Mouse (Mus musculus) frontal cortex, postnatal 25 days (tissue): ENCODE measurements around the gene Astn1.

Experiments used
- DNase-seq, 2 experiments: peaks; one replicate each; pipeline ENCODE4 v3.0.0; 2022; ENCODE audit warnings: low spot score in 2 of 2

The Astn1 gene

DNA sequence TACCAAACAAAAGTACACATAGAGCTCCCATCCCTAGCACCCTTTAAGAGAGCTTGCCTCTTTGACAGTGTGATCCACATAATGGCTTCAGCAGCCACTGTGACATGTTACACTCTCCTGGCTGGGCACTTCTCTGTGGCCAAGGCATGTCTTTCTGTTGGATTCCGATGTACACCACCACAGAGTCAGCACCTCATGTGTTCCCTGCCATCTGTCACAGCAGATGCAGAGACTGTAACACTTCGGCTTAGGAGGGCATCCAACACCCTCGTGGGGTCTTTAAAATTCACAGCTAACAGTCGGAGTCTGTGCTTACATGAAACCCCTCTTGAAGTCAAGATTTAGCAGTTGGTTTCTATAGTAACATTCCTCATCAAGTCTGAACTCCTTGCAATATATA is 154.5 kb downstream of the Astn1 start:
- DNase-seq, result no peak

DNA sequence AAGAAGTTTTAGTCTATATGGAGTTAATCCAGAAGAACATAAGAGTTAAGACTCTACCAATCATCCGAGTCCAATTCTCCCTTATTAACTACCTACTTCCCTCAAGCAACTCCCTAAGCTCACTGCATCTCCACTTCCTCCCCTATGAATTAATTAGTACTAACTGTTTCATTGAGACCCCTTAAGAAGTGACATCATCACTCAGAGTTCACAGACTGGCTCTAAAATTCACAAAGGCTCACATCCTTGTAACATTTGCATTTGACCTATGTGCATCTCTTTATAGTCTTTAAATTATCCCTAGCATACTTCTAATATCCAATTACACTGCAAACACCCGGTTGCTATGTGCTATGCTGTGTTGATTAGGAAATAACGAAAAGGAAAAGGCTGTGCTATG is 174.1 kb downstream of the Astn1 start:
- DNase-seq, result no peak

DNA sequence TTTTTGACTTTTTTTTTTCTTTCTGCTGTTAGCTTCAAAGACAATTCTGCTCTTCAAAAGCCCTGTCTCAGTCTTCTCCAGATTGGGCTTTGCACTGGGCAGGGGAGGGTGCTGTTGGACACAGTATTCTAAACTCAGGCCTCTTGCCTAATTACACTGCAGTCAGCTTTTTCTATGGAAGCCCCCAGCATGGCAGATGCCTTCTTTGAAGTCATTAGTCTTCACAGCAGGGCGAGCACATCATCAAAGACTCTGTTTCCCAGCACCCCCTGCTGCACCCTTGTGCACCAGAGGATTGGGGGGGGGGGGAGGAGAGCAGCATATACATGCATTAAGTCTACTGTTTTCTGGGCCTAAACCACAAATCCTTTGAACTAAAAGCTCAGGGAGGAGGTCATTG is 174.8 kb downstream of the Astn1 start:
- DNase-seq, result no peak

- DNase-seq, result no peak
Measured at GRCm38 (mm10) chr1:158545095-158545494, 183.0 kb downstream of the Astn1 start.

- DNase-seq, result no peak
Measured at GRCm38 (mm10) chr1:158546513-158546912, 184.4 kb downstream of the Astn1 start.

- DNase-seq, result peak; percentile 33 to 60
Measured at GRCm38 (mm10) chr1:158547592-158548211, 185.6 kb downstream of the Astn1 start.

GRCm38 (mm10) chr1:158548319-158548718 is 186.2 kb downstream of the Astn1 start:
- no peak for DNase-seq

- DNase-seq, result no peak
Measured at GRCm38 (mm10) chr1:158549616-158550015, 187.5 kb downstream of the Astn1 start.

GRCm38 (mm10) chr1:158551951-158552350 is 189.9 kb downstream of the Astn1 start:
- no peak for DNase-seq

- no peak for DNase-seq
Measured at GRCm38 (mm10) chr1:158553341-158553740, 191.3 kb downstream of the Astn1 start.

GRCm38 (mm10) chr1:158554020-158554505 is 192.0 kb downstream of the Astn1 start:
- DNase-seq, result no peak

- DNase-seq, result no peak
Measured at GRCm38 (mm10) chr1:158573168-158573567, 211.1 kb downstream of the Astn1 start.

DNA sequence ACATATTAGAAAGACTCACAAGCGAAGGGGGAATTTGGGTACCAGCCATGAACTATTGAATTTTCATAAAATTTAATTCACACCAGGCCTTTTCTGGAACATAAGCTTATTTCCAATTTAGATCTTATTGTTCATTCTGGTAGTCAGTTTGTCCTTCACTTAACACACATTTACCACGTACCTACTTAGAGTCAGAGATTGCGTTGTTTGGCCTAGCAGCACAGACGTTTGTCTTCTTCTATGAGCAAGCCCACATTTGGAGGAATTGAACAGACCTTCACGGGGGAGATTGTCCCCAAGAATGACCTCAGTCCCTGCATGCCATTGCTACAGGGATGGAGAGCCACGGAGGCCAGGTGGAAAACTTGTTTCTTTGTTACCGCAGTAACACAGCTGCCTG is 211.5 kb downstream of the Astn1 start:
- DNase-seq, result no peak

- DNase-seq, result no peak
Measured at GRCm38 (mm10) chr1:158575997-158576396, 213.9 kb downstream of the Astn1 start.

- DNase-seq, result no peak
Measured at GRCm38 (mm10) chr1:158581806-158582205, 219.7 kb downstream of the Astn1 start.

GRCm38 (mm10) chr1:158588903-158589302 is 226.8 kb downstream of the Astn1 start:
- DNase-seq, result no peak

GRCm38 (mm10) chr1:158596726-158597448 is 234.8 kb downstream of the Astn1 start:
- peak; percentile 41 to 42 for DNase-seq

GRCm38 (mm10) chr1:158597996-158598395 is 235.9 kb downstream of the Astn1 start:
- no peak for DNase-seq

GRCm38 (mm10) chr1:158599435-158599834 is 237.4 kb downstream of the Astn1 start:
- DNase-seq, result no peak

DNA sequence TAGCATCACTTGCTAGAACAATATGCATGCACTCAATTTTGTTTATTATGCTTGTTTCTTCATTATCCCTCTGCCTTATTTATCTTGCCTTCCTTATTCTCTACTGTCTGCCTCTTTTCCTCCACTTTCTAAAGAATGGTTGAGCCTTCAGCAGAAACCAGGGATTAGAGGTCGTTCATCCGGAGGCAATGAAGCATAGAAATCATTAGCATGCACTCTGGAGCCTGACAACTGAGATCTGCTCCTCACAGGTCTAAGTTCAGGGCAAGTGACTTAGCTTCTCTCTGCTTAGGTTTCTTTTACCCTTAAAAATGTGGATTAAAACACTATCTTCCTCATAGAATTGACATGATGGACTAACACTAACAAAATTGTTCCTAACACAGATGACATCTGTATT is 241.0 kb downstream of the Astn1 start:
- no peak for DNase-seq

DNA sequence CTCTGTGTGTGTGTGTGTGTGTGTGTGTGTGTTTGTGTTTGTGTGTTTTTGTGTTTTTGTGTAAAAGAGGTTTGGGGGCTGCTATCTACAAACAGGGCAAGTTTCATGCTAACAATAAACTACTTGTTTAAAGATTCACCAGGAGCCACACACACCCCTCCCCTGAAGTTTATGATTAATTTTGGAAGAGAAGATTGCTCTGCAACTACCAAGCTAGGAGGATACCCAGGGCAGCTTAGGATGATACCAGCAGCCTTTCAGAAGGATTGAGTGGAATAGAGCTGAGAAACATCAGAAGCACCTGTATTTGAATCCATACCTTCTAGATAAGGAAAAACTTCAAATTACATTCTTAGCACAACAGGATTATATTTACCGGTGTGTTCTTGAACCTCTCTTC is 242.1 kb downstream of the Astn1 start:
- DNase-seq, result no peak

GRCm38 (mm10) chr1:158605597-158605996 is 243.5 kb downstream of the Astn1 start:
- DNase-seq, result no peak

GRCm38 (mm10) chr1:158606324-158606723 is 244.3 kb downstream of the Astn1 start:
- DNase-seq, result no peak
